Mouse (Mus musculus) embryo, embryonic 10 days (tissue): ENCODE data around the gene Evpl.
A peak's percentile ranks its signal among the peaks of the same experiment; 100 is the strongest.
"Not testable (repeated sequence)": the region's sequence is repeated elsewhere in the genome, so short reads cannot be mapped to it uniquely, and the experiment has no call there.

ENCODE experiments used
- DNase-seq: peaks from one replicate; pipeline ENCODE4 v3.0.0-alpha.2; 2015; ENCODE audit warnings: low spot score

Evpl gene

DNA sequence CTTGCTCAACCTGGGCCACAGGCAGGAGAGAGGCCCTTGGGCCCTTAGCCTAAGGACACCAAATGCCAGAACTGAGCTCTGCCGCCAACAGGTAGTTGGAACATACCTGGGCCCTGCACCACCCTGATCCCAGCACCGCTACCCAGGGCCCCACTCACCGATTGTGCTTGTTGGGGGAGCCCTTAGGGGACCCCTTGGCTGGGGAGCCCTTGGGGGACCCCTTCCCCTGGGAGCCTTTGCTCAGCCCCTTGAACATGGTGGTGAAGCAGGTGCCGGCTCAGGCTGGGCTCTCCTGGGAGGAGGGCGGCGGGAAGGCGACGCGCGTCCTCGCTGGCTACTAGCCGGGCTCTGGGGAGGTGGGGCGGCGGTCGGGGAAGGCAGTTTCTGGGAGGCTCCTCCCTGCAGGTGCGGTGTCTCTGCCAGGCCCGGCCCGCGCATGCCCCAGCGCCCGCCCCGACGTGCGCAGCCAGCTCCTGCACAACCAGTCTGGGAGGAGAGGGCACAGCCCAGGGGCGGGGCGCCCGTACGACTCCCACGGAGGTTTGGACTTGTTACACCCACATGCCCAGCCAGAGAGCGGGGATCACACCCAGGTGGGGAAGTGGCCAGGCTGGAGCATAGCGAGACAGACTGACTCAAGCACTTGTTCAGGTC is at the start of gene Evpl:
Evpl (minus strand) TSS at position 336 of the 654 bp plus-strand sequence.
- DNase-seq, result no peak

DNA sequence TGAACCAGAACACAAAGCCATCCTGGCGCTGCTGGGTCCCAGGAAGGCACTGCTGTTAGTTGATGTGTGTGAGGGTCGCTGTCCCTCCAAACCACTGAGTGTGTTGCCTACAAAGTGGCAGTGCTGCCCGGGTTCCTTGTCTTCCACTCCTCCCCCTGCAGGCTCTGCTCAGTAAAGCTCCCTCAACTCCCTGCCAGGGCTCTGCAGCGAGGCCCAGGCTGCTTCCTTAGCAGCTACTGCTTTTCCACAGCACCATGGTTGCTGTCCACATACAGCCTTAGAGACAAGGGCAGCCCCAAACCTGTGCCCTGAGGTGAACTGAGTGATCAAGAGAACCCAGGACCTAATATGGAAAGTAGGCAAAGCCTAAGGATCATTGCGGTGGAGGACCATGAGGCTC is 49.5 kb upstream of the Evpl start:
- no peak for DNase-seq

DNA sequence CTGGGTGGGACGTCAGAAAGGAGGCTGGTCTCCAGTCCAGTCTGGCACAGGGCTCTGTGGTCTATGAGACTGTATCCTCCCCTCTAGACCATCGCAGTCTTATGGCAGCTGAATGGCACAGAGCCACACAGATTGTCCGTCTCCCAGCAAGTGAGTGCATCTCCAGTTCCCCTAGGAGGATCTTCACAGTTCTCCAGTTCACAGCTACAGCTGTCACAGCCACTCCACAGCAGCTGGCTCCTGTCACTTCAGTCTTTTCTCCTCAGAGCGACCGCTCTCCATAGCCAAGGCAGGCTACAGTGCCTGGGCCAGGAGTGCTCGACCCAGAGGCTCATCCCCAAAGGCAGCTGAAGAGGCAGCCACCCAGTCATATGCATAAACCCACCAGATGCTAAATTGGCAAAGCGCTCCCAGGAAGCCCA is 47.9 kb upstream of the Evpl start:
- no peak for DNase-seq

DNA sequence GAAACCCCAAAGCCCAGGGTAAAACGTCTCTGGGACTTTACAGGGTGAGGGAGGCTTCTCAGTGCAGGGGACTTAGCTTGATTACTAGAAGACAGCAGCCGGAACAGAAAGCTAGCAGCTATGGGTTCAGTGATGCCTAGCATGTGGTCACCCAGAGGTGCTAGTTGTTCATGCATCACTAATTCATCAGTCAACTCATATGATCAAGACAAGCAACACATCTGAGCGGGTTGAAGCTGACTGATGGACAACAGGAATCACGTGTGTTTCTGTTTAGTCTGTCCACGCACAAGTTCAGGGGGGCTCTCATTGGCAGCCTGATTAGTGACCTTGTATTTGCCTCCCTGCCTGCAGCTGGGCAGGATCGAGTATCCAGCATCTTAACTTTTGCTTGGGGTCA is 46.1 kb upstream of the Evpl start:
- DNase-seq, result no peak

DNA sequence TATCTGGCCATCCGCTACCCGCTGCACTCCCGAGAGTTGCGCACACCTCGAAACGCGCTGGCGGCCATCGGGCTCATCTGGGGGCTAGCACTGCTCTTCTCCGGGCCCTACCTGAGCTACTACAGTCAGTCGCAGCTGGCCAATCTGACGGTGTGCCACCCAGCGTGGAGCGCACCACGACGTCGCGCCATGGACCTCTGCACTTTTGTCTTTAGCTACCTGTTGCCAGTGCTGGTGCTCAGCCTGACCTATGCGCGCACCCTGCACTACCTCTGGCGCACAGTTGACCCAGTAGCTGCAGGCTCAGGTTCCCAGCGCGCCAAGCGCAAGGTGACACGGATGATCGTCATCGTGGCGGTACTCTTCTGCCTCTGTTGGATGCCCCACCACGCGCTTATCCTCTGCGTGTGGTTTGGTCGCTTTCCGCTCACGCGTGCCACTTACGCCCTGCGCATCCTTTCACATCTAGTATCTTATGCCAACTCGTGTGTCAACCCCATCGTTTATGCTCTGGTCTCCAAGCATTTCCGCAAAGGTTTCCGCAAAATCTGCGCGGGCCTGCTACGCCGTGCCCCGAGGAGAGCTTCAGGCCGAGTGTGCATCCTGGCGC is 45.1 kb upstream of the Evpl start:
- DNase-seq, result no peak

DNA sequence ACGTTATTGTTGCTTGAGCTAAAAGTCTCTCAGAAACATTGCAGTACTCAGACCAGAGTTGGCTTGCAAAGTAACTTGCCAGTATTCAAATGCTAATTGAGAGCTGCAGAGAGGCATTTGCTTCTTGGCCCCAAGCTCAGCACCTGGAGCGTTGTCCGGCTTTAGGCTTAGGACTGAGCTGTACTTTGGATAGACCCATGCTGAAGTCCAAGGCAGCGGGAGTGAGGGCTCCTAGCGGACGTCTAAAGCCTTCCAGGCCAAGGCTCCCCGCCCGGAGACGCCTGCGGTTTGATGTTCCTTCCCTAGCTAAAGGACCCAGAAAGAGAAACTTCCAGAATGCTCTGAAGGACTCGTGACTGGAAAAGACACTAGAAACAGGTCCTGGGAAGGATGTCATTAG is 44.2 kb upstream of the Evpl start:
- DNase-seq, result peak; percentile 49

DNA sequence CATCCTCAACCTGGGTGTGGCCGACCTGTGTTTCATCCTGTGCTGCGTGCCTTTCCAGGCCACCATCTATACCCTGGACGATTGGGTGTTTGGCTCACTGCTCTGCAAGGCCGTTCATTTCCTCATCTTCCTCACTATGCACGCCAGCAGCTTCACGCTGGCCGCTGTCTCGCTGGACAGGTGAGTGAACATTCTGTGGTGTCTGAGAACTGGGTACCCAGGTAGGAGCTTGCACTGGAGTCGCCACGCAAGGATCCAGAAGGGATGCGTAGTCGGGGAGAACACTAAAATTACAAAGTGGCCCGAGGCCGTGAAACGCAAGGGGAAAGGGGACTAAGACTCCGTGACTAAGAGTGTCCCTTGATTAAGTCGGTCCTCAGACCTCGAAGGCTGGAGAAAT is 43.8 kb upstream of the Evpl start:
- DNase-seq, result no peak

DNA sequence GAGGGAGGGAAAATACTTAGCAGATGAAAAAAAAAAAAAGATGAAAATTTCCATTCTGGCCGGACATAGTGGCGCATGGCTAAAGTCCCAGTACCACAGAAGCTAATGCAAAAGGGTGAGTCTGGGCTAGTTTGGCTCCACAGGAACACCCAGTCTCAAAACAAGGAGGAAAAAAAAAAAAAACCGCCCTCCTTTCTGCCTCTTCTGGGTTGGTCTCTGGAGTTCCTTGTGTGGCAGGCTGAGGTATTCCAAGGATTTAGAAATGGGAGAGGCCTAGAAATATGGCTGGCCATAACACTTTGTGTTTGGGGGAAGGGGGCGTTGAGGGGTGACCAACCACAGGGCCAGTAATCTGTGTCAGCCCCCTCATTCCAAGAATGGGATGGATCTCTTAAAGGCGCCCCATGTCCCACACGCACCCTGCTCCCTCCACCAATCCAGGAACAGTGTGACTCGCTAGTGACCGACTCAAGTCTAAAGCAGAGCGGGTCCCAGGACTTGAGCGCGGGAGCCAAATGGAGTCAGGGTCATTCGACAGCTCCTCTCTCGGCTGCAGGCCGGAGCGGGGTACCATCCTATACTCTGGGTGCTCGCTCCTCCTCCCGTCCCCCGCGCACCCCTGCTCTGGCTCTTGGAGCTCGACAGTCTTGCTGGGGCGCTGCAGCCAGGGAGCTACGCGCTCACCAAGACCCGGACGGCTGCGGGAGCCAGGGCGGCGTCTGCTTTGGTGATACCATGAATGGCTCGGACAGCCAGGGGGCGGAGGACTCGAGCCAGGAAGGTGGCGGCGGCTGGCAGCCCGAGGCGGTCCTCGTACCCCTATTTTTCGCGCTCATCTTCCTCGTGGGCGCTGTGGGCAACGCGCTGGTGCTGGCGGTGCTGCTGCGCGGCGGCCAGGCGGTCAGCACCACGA is 43.1 kb upstream of the Evpl start, which contains the start of gene Galr2:
Galr2 (plus strand) TSS at position 189 of the 913 bp plus-strand sequence.
- DNase-seq, result peak; percentile 32

DNA sequence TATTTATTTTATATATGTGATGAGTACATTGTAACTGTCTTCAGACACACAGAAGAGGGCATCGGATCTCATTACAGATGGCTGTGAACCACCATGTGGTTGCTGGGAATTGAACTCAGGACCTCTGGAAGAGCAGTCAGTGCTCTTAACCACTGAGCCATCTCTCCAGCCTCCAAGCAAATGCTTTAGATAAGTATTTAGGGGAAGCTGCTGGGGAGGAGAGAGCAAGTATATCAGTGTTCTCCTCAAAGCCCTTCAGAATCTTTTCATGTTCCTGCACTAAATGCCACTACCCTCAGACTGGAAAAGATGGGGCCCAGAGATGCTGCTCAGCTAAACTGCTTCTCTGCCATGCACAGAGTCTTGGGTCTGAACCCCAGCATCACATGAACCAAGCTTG is 39.3 kb upstream of the Evpl start:
- DNase-seq, result not testable (repeated sequence)

DNA sequence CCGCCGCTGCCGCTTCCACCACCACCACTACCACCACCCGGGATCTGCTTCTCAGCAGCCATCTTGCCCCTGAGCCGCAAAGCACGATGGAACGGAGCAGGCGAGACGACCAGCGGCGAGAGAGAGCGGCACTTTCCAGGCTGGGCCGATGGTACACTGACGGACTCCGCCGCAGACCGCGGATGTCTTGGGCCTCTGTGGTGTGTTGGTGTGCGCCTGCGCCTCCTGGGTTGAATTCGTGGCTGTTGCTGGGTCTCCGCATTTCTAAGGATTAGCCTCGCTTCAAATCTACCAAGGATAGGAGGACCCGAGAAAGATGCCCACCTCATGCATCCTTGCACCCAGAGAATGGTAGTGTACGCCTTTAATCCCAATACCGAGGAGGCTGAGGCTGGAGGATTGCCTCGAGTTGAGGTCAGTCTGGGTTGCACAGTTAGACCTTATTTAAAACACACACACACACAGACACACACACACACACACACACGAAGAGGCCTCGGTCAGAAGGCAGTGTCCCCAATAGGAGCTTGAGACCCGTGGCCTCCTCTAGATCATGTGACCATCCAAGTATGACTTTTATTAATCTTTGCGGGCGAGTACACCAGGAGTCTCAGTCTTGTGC is 36.3 kb upstream of the Evpl start, which contains the start of gene Srp68:
Srp68 (minus strand) TSS at position 173 of the 622 bp plus-strand sequence.
- peak; percentile 99 for DNase-seq

DNA sequence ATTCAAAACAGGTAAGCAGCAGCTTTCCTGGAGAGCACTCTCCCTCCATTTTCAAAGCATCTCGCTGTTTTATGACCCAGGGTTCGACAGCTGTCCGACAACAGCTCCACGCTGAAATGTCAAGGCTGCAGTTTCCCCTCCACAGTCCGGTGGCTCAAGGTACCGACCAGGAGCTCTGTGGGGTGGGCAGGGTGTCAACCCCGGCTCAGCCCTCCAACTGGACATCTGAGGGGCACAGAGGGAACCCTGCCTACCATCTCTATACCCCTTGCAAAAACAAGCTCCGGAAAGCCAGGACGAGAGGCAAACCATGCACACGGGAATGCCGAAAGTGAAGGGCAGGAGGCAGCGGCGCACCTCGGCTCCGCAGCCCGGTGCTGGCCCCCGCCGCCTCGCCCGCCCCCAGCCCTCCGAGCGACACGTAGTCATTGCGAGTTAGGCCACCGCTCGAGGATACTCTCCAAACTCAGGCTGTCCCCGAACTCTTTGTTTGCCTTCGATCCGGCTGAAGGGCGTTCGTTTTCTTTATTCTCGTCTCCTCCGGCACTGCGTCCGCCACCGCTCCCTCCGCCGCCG is 35.7 kb upstream of the Evpl start:
- no peak for DNase-seq

DNA sequence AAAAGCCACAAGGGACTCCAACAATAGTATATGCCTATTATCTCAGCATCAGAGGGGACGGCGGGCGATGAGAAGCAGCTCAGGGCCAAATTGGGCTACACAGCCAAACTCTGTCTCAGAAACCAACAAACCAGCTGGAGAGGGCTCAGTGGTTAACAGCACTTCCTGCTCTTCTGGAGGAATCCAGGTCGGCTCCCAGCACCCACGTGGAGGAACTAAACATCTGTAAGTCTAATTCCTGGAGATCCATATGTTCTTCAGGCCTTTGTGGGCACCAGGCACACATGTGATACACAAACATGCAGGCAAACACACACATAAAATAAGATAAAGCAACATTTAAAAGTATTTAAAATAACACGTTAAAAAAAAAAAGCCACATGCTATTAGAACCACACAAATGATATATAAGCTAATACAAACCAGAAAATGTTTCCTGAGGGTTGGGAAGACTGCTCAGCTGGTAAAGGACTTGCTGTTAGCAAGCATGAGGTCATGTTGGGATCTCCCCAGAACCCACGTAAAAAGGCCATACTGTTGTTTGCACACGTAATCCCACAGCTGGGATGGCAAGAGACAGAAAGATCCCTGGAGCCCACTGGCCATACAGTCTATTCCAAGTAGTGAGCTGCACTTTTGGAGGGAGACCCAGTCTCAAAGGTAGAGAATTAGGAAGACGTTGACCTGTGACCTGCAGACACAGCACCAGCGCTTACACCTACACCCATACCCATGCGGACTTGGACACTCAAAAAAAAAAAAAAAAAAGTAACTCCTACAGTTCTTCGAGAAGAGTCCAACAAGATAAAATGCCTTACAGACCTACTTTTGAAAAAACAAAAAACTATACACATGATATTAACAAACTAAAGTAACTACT is 35.0 kb upstream of the Evpl start:
- DNase-seq, result no peak

DNA sequence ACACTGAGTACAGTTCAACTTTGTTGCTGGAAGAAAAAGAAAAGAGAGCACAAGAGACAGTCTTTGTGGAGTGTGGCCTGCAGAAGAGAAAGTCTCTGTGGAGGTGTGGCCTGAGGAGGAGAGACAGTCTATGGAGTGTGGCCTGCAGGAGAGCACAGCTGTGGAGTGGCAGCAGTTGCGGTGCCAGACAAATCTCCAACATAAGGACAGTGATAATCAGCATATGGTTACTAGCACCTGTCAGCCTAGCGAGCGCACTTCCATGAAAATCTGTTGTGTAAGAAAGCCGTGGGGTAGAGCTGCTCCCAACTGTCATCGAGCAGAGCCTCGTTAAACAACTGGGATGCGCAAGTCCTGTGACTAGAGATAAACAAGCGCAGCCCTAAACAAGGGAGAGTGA is 31.7 kb upstream of the Evpl start:
- DNase-seq, result no peak

DNA sequence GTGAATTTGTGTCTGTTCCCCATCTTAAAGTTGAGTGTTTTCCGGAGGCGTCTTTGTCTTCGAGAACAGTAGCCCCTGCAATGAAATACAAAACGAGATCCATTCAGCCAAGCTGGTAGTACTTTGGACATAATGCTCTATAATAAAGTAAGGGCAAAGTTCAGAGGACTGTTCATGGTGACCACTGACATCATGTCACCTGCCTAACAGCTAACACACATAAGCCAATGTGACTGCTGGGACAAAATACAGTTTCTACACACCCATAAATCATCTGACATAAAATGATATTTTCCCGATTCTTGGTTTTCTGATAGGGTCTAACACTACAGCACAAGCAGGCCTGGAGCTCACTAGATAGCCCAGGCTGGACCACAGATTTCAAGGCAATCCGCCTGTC is 30.4 kb upstream of the Evpl start:
- no peak for DNase-seq

DNA sequence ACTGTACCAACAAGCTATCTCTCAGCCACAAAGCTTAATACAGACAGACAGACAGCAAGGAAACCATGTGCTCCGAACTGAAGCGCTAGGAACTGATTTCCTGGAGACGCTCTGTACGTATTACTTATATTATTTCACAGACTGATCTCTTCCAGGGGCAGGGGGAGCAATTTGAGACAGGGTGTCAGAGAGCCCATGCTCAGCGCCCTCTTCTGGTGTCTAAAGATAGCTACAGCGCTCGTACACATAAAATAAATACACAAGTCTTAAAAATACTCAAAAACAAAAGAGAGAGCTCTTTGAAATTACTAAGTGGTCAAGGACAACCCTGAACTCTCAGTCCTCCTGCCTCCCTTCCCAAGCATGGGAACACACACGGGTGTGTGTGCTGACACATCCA is 29.8 kb upstream of the Evpl start:
- DNase-seq, result no peak

DNA sequence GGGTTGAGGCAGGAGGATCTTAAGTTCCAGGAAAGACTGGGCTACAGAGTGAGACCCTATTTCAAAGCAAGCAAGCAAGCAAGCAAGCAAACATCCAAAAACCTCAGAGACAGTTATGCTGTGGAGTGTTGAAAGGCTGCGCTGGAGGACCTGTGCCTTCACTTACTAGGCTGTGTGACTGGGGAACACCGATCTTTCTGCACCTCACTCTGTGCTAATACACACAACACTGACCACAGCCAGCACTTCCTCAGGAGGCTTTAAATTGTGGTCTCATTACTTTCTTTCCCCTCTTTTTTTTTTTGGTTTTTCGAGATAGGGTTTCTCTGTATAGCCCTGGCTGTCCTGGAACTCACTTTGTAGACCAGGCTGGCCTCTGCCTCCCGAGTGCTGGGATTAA is 28.0 kb upstream of the Evpl start:
- DNase-seq, result no peak

DNA sequence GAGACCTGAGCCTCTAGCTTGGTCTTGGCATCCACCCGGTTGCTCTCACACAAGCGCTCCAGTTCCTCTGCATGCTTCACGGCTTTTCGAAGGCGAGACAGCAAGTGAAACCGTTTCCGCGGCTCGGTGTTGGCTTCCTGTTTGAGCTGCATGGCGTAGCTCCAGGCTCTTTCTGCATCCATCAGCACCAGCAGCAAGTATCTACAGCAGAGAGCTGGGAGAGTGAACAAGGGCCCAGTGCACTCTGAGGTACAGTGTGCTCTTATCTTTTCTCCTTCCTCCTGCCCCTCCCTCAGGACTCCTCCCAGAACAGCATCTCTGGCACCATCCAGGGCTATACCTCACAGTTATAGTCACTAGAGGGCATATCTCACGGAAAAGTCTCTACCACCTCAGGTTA is 27.5 kb upstream of the Evpl start:
- no peak for DNase-seq

DNA sequence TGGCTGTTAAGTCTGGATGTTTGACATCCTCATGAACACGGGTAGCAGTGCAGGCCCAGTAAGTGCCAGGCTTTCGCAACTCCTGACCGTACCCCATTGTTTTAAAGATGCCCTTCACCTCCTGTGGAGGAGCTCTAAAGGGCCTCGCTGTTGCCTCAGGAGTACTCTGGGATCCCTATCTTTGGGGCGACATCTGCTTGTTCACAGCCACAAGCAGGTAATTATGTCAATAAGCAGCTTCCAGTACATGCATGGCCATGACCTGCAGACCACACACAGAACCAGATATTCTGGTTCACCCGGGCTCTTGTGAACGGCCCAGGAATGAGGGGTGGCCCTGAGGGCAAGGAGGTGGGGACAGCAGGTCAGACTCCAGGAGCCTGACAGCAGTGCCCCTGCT is 22.4 kb upstream of the Evpl start:
- no peak for DNase-seq

DNA sequence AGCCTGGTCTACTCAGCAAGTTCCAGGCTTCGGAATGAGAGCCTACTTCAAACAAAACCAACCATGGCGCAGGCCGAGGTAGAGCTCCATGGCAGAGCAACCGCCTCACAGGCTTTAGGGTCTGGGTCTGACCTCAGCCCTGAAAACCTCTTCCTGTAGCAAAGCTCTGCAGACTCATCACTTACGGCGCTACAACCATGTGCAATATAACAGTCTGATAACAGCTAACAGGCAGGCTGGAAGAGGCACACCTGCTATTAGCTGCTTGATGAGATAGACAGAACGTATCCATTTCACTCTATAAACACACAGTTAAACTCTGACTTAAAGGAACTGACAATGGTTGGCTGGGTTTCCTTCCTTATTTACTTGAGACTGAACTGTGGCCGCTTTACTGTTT is 21.6 kb upstream of the Evpl start:
- DNase-seq, result no peak

DNA sequence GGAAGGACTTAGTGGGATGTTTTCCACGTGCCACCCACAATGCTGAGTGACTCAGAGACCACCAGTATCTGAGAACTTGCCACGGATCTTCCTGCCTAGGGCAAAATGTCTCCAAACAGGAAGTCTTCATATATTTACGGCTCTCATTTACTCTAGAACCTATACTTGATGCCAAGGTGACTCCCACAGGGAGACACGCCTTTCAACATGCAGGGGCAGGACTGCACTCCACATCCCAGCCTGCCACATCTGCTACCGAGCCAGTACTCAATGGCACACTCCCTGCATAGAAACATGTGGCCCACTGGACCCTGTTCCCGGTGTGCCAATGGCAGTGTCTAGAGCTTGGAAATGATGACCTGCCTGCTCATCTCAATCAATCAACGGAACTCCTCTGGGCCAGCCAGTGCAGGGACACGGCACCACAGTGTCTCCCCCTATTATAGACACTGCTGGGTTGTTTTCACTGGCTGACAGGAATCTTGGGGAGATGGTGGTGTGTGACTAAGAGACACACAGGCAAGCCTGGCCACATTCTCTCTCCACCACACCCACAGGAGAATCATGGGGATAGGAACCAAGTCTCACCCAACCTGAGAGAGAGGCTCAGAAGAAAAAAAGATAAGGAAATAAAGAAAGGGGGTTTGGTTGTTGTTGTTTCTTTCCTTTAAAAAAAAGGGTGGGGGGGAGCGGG is 18.3 kb upstream of the Evpl start:
- no peak for DNase-seq
